Mouse (Mus musculus): ENCODE results near the gene Chrne. TPM values are rescaled to one million over a fixed set of nuclear protein-coding genes. Genes with fewer than 3 reads are reported as not detected.

Gene Chrne
- polyA plus RNA-seq, 1 experiment: not detected

DNA sequence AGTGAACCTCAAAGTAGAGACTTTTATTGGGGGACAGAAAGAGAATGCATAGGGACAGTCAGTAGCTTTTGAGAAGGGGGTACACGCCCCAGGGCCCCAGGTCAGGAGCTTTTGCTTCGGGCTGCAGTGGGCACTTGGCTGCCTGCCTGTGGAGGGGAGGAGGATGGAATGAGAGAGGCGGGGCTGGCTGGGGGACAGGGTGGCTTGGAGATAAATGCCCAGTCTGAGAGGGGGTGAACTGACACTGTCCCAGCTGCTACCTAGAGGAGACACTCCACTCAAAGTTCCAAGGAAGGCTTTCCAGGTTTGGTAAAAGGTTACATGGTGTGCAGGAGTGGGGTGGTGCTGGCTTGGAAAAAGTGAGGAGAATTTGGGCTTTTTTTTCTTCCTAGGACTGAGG lies 37.9 kb upstream of the Chrne start, which contains the start of gene Eno3:
Gene Eno3 (plus strand): TSS at position 239 of the 400 bp plus-strand sequence.
- no peaks in the 10 kb centered on the region for H3K4me1 ChIP-seq (ENCODE audit: control insufficient read depth, insufficient read depth, low read length)

GRCm38 (mm10) chr11:70656456-70656927 lies 37.5 kb upstream of the Chrne start:
- TF ChIP-seq POLR2A (IDR thresholded peaks at IDR 0.05; ENCODE audit: insufficient read depth, low read length) (no peak), CTCF (IDR thresholded peaks at IDR 0.05; ENCODE audit: low read depth, low read length) (no peak), EP300 (IDR thresholded peaks at IDR 0.05; ENCODE audit: insufficient read depth, low read depth, low read length) (no peak; the same call in 1 of the 2 replicates)
- peak overlapping the region; percentile 92 for H3K4me3 ChIP-seq (ENCODE audit: low read depth, low read length)
- H3K27me3 ChIP-seq (ENCODE audit: control insufficient read depth, insufficient read depth, low read length, poor library complexity, severe bottlenecking): no peaks in the 10 kb centered on the region
- H3K27ac ChIP-seq (ENCODE audit: insufficient read depth, low read length): peak overlapping the region; percentile 97
- peaks cover 15% of the 10 kb centered on the region for H3K36me3 ChIP-seq (ENCODE audit: control insufficient read depth, insufficient read depth, low read length, poor library complexity, severe bottlenecking)
- peak overlapping the region; percentile 100 for H3K9ac ChIP-seq (ENCODE audit: low read depth, poor library complexity, severe bottlenecking)
- no peaks in the 10 kb centered on the region for H3K9me3 ChIP-seq (replicated peaks; ENCODE audit: control insufficient read depth, insufficient read depth, low read length, poor library complexity, severe bottlenecking)
- H3K4me1 ChIP-seq (ENCODE audit: control insufficient read depth, insufficient read depth, low read length): no peaks in the 10 kb centered on the region

More for the DNA sequence above, 37.9 kb upstream of the Chrne start, which contains the start of gene Eno3:
- Histone ChIP-seq H3K9me3 (replicated peaks; ENCODE audit: control insufficient read depth, insufficient read depth, low read length, poor library complexity, severe bottlenecking) (no peaks in the 10 kb centered on the region), H3K4me3 (ENCODE audit: low read depth, low read length) (peak within 1 kb of the TSS; percentile 92), H3K9ac (ENCODE audit: low read depth, poor library complexity, severe bottlenecking) (peak within 1 kb of the TSS; percentile 100), H3K36me3 (ENCODE audit: control insufficient read depth, insufficient read depth, low read length, poor library complexity, severe bottlenecking) (peaks cover 12% of the 10 kb centered on the region), H3K27ac (ENCODE audit: insufficient read depth, low read length) (peak within 1 kb of the TSS; percentile 97), H3K27me3 (ENCODE audit: control insufficient read depth, insufficient read depth, low read length, poor library complexity, severe bottlenecking) (no peaks in the 10 kb centered on the region)
- TF ChIP-seq CTCF (IDR thresholded peaks at IDR 0.05; ENCODE audit: low read depth, low read length) (no peak), POLR2A (IDR thresholded peaks at IDR 0.05; ENCODE audit: insufficient read depth, low read length) (no peak), EP300 (IDR thresholded peaks at IDR 0.05; ENCODE audit: insufficient read depth, low read depth, low read length) (no peak)

DNA sequence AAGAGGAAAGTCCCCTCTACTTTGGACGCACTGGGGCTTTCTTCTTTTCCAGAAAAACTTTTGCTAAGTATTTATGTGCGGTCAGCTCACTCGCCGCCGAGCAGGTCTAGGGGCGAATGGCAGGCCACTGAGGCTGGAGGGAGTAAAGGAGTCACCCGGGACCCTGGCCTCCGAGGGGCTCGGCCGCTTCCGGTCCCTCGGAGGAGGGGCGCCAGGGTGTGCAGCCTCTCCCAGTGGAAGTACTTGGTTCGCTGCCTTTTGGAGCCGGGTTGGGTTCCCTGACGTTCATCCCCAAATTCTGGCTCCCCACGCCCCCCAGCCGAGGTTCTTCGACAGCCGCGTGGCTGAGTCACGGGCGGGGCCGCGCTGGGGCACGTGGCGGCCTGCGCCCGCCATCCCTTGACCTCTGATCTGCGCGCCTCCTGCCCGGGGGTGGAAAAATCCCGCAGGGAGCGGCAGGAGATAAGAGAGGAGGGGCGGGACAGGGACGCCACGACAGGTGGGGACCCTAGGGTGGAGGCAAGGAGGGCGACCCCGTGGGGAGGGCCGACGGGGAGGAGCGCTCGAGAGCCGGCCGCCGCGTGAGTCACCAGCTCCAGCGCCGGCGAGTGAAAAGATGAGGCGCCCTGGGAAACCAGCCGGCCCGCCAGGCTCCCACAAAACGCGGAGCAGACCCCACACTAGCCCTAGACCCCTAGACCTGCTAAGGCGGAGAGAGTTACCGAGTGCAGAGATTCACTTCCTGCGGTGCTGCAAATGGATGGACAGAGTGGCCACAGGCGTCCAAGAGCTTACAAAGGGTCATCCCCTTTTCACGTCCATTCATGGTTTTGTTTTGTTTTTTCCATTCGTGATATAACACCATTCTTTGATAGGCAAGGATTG lies 36.8 kb upstream of the Chrne start:
- Histone ChIP-seq H3K27ac (ENCODE audit: insufficient read depth, low read length) (peak overlapping the region; percentile 97), H3K4me3 (ENCODE audit: low read depth, low read length) (peak overlapping the region; percentile 92), H3K27me3 (ENCODE audit: control insufficient read depth, insufficient read depth, low read length, poor library complexity, severe bottlenecking) (no peaks in the 10 kb centered on the region), H3K36me3 (ENCODE audit: control insufficient read depth, insufficient read depth, low read length, poor library complexity, severe bottlenecking) (peaks cover 22% of the 10 kb centered on the region), H3K4me1 (ENCODE audit: control insufficient read depth, insufficient read depth, low read length) (no peaks in the 10 kb centered on the region), H3K9ac (ENCODE audit: low read depth, poor library complexity, severe bottlenecking) (peak overlapping the region; percentile 100), H3K9me3 (replicated peaks; ENCODE audit: control insufficient read depth, insufficient read depth, low read length, poor library complexity, severe bottlenecking) (no peaks in the 10 kb centered on the region)
- TF ChIP-seq CTCF (IDR thresholded peaks at IDR 0.05; ENCODE audit: low read depth, low read length) (no peak), EP300 (IDR thresholded peaks at IDR 0.05; ENCODE audit: insufficient read depth, low read depth, low read length) (no peak), POLR2A (IDR thresholded peaks at IDR 0.05; ENCODE audit: insufficient read depth, low read length) (no peak)

DNA sequence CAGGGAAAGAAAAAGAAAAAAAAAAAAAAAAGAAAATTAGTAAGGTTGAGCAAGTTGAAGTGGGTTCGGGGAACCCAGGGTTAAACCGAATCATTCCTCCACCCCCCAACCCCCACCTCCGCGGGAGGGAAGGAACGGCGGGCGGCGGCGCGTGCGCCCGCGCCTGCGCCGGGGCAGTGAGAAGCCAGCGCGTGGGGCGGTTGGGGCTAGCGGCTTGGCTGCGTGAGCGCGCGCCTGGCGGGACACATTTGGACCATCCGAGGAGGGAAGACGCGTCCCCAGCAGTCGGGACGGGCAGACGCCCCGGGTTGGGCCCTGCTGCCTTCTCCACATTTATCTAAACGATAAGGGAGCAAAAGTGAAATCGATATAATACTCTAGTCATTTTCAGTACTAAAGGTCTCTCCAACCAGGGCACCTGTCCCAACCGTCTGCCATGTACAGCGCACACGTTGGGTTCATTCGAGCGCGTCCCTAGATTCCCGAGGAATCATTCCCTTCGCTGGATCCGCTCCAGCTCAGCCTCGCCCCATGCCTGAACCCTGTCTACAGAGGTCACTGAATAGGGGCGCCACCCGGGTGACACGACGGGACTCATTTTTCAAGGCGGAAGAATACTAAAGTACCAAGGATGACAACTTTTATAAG lies 36.0 kb upstream of the Chrne start:
- H3K9ac ChIP-seq (ENCODE audit: low read depth, poor library complexity, severe bottlenecking): peak overlapping the region; percentile 100
- H3K27me3 ChIP-seq (ENCODE audit: control insufficient read depth, insufficient read depth, low read length, poor library complexity, severe bottlenecking): no peaks in the 10 kb centered on the region
- peaks cover 30% of the 10 kb centered on the region for H3K36me3 ChIP-seq (ENCODE audit: control insufficient read depth, insufficient read depth, low read length, poor library complexity, severe bottlenecking)
- H3K4me1 ChIP-seq (ENCODE audit: control insufficient read depth, insufficient read depth, low read length): no peaks in the 10 kb centered on the region
- H3K4me3 ChIP-seq (ENCODE audit: low read depth, low read length): peak overlapping the region; percentile 92
- no peaks in the 10 kb centered on the region for H3K9me3 ChIP-seq (replicated peaks; ENCODE audit: control insufficient read depth, insufficient read depth, low read length, poor library complexity, severe bottlenecking)
- no peak for TF ChIP-seq CTCF (IDR thresholded peaks at IDR 0.05; ENCODE audit: low read depth, low read length)
- TF ChIP-seq POLR2A (IDR thresholded peaks at IDR 0.05; ENCODE audit: insufficient read depth, low read length): no peak
- no peak for TF ChIP-seq EP300 (IDR thresholded peaks at IDR 0.05; ENCODE audit: insufficient read depth, low read depth, low read length)
- peak overlapping the region; percentile 97 for H3K27ac ChIP-seq (ENCODE audit: insufficient read depth, low read length)

GRCm38 (mm10) chr11:70654198-70654922 lies 35.3 kb upstream of the Chrne start, which contains the start of gene Pfn1:
TSS of gene Pfn1 (minus strand) at chr11:70654644.
- no peaks in the 10 kb centered on the region for H3K27me3 ChIP-seq (ENCODE audit: control insufficient read depth, insufficient read depth, low read length, poor library complexity, severe bottlenecking)
- H3K36me3 ChIP-seq (ENCODE audit: control insufficient read depth, insufficient read depth, low read length, poor library complexity, severe bottlenecking): peaks cover 36% of the 10 kb centered on the region
- no peak for TF ChIP-seq CTCF (IDR thresholded peaks at IDR 0.05; ENCODE audit: low read depth, low read length)
- TF ChIP-seq POLR2A (IDR thresholded peaks at IDR 0.05; ENCODE audit: insufficient read depth, low read length): peak; percentile 40
- no peak for TF ChIP-seq EP300 (IDR thresholded peaks at IDR 0.05; ENCODE audit: insufficient read depth, low read depth, low read length)
- peak within 1 kb of the TSS; percentile 100 for H3K9ac ChIP-seq (ENCODE audit: low read depth, poor library complexity, severe bottlenecking)
- H3K4me1 ChIP-seq (ENCODE audit: control insufficient read depth, insufficient read depth, low read length): no peaks in the 10 kb centered on the region
- H3K9me3 ChIP-seq (replicated peaks; ENCODE audit: control insufficient read depth, insufficient read depth, low read length, poor library complexity, severe bottlenecking): no peaks in the 10 kb centered on the region
- H3K4me3 ChIP-seq (ENCODE audit: low read depth, low read length): peak within 1 kb of the TSS; percentile 100
- H3K27ac ChIP-seq (ENCODE audit: insufficient read depth, low read length): peak within 1 kb of the TSS; percentile 97

Measured in ES-Bruce4 (cell line).